Mouse (Mus musculus) gastrocnemius, postnatal 4 days (tissue): ENCODE results near the gene Tmem63b. TPM values are rescaled to one million over a fixed set of nuclear protein-coding genes. Genes with fewer than 3 reads are reported as not detected.
"Not testable (repeated sequence)": the region's sequence is repeated elsewhere in the genome, so short reads cannot be mapped to it uniquely, and the experiment has no call there.

Experiments used
- DNase-seq, 2 experiments: peaks; one replicate each; pipeline ENCODE4 v3.0.0; 2021 to 2022; ENCODE audit warnings: low spot score in 2 of 2, mixed read lengths in 2 of 2
- total RNA-seq, 2 experiments: library from RNA; stranded (reverse); gene quantifications; 2 replicates each; pipeline ENCODE4 v1.2.3; 2021

The Tmem63b gene
- total RNA-seq, 2 experiments from 2014 or later, result 48.6 to 56.4 TPM

GRCm38 (mm10) chr17:45628885-45629855 is 57.5 kb downstream of the Tmem63b start:
- no peak for DNase-seq

- no peak for DNase-seq
Measured at GRCm38 (mm10) chr17:45628160-45628559, 58.5 kb downstream of the Tmem63b start.

- DNase-seq, result peak in 1 of 2 experiments; percentile 62
Measured at GRCm38 (mm10) chr17:45626577-45627134, 60.0 kb downstream of the Tmem63b start.

- not testable (repeated sequence) for DNase-seq
Measured at GRCm38 (mm10) chr17:45623425-45623824, 63.3 kb downstream of the Tmem63b start.

GRCm38 (mm10) chr17:45619386-45620256 is 67.1 kb downstream of the Tmem63b start:
- DNase-seq, result no peak

- no peak for DNase-seq
Measured at GRCm38 (mm10) chr17:45618941-45619385, 67.7 kb downstream of the Tmem63b start.

GRCm38 (mm10) chr17:45617655-45618054 is 69.0 kb downstream of the Tmem63b start:
- DNase-seq, result no peak

- DNase-seq, result no peak
Measured at GRCm38 (mm10) chr17:45616679-45617078, 70.0 kb downstream of the Tmem63b start.

GRCm38 (mm10) chr17:45616046-45616650 is 70.6 kb downstream of the Tmem63b start:
- DNase-seq, result no peak

GRCm38 (mm10) chr17:45612921-45613320 is 73.8 kb downstream of the Tmem63b start:
- DNase-seq, result no peak

- DNase-seq, result no peak
Measured at GRCm38 (mm10) chr17:45612008-45612407, 74.7 kb downstream of the Tmem63b start.

Other genes with a start within 250 kb of the Tmem63b start
- under 1 TPM in 1 of 2 experiments, not detected in 1; 0.10 TPM for gene Spats1, start 211.5 kb downstream of the Tmem63b start, total RNA-seq
- gene Aars2, start 180.1 kb downstream of the Tmem63b start, total RNA-seq, result 10 to 100 TPM; 16.0 to 16.5 TPM
- not detected for gene Tcte1, start 163.5 kb downstream of the Tmem63b start, total RNA-seq
- gene Tmem151b, start 137.2 kb downstream of the Tmem63b start, total RNA-seq, result under 1 TPM; 0.15 to 0.29 TPM
- 1 to 10 TPM; 3.2 TPM for gene Nfkbie, start 131.2 kb downstream of the Tmem63b start, total RNA-seq
- 10 to 100 TPM; 44.4 to 52.7 TPM for gene Slc35b2, start 123.0 kb downstream of the Tmem63b start, total RNA-seq
- gene Hsp90ab1, start 113.6 kb downstream of the Tmem63b start, total RNA-seq, result 1,000 to 10,000 TPM; 1,179 to 1,260 TPM
- gene Slc29a1, start 87.3 kb downstream of the Tmem63b start, total RNA-seq, result 100 to 1,000 TPM; 148 to 166 TPM
- 10 to 100 TPM; 42.8 to 44.3 TPM for gene Mymx, start 84.8 kb downstream of the Tmem63b start, total RNA-seq
- gene Capn11, start 27.6 kb downstream of the Tmem63b start, total RNA-seq, result 1 to 10 TPM in 1 of 2 experiments, under 1 TPM in 1; 0.10 to 1.5 TPM
- gene Mrpl14, start 583 bp downstream of the Tmem63b start, total RNA-seq, result 10 to 100 TPM; 83.4 to 92.2 TPM
- not detected for gene 1600014C23Rik, start 46.9 kb upstream of the Tmem63b start, total RNA-seq